Mouse (Mus musculus): ENCODE results near the gene Ak9. TPM values are rescaled to one million over a fixed set of nuclear protein-coding genes. Genes with fewer than 3 reads are reported as not detected.

Ak9 gene
- polyA plus RNA-seq, 1 experiment from 2014 or later: not detected

- Histone ChIP-seq H3K9me3 (ENCODE audit: low read length) (no peaks in the 10 kb centered on the region), H3K27ac (ENCODE audit: low read depth) (peak within 1 kb of the TSS; percentile 90), H3K36me3 (replicated peaks; ENCODE audit: insufficient read depth, low read length) (no peaks in the 10 kb centered on the region), H3K27me3 (ENCODE audit: insufficient read depth, low read length) (no peaks in the 10 kb centered on the region), H3K9ac (replicated peaks) (peak within 1 kb of the TSS; percentile 93), H3K4me3 (ENCODE audit: low read depth, low read length) (peak within 1 kb of the TSS; percentile 97), H3K4me1 (ENCODE audit: insufficient read depth) (peaks cover 9% of the 10 kb centered on the region), H3K4me2 (ENCODE audit: low read depth, low read length) (peak within 1 kb of the TSS; percentile 99)
- TF ChIP-seq CTCF (IDR thresholded peaks at IDR 0.05; ENCODE audit: low read depth) (peak; percentile 2; the same call in 1 of the 2 replicates), EP300 (IDR thresholded peaks at IDR 0.05; ENCODE audit: low read depth) (no peak)
- under 1% methylated on average over 38 of the region's 38 CpGs for WGBS (ENCODE audit: insufficient replicate concordance)
- ATAC-seq (peak; percentile 94), DNase-seq (peak; percentile 93)
Measured at GRCm38 (mm10) chr10:41302689-41303431, 920 bp upstream of the Ak9 start, which contains the start of gene Fig4. Fig4 (minus strand) TSS chr10:41303260.

DNA sequence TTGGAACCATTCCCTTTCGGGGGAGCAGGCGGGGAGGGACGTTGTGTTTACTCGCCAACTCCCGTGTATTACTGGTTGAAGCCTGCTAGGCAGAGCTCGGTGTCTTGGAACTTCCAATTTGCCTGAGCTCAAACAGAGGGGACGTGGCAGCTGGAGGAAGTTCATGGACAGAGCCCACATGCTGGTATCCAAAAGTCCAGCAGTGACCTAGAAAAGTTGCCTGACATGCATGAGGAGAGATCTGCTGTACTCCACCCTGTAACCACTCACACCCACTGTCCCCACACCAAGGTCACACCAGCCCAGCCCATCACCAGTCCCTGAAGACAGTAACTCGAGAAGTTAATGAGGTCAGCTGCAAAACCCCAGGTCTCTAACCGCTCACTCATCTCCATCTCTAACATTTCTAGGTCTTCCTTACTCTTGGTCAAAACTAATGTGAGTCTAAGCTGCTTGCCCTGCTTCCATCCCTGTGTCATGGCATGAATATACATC lies 1.2 kb downstream of the Ak9 start:
- DNase-seq (no peak), ATAC-seq (no peak)
- H3K4me3 ChIP-seq (ENCODE audit: low read depth, low read length): no peak overlapping the region
- H3K9ac ChIP-seq (replicated peaks): no peak overlapping the region
- no peak for TF ChIP-seq EP300 (IDR thresholded peaks at IDR 0.05; ENCODE audit: low read depth)
- no peak for TF ChIP-seq CTCF (IDR thresholded peaks at IDR 0.05; ENCODE audit: low read depth)
- no peak overlapping the region for H3K27ac ChIP-seq (ENCODE audit: low read depth)
- H3K4me2 ChIP-seq (ENCODE audit: low read depth, low read length): no peak overlapping the region
- 63% methylated on average over 9 of the region's 9 CpGs for WGBS (ENCODE audit: insufficient replicate concordance)
- H3K27me3 ChIP-seq (ENCODE audit: insufficient read depth, low read length): no peaks in the 10 kb centered on the region
- peaks cover 9% of the 10 kb centered on the region for H3K4me1 ChIP-seq (ENCODE audit: insufficient read depth)
- no peaks in the 10 kb centered on the region for H3K36me3 ChIP-seq (replicated peaks; ENCODE audit: insufficient read depth, low read length)
- no peaks in the 10 kb centered on the region for H3K9me3 ChIP-seq (ENCODE audit: low read length)

- WGBS (ENCODE audit: insufficient replicate concordance): 77% methylated on average over 4 of the region's 4 CpGs
- Histone ChIP-seq H3K4me3 (ENCODE audit: low read depth, low read length) (no peak overlapping the region), H3K36me3 (replicated peaks; ENCODE audit: insufficient read depth, low read length) (no peaks in the 10 kb centered on the region), H3K9ac (replicated peaks) (no peak overlapping the region), H3K27ac (ENCODE audit: low read depth) (no peak overlapping the region), H3K27me3 (ENCODE audit: insufficient read depth, low read length) (no peaks in the 10 kb centered on the region), H3K4me2 (ENCODE audit: low read depth, low read length) (no peak overlapping the region), H3K4me1 (ENCODE audit: insufficient read depth) (no peaks in the 10 kb centered on the region), H3K9me3 (ENCODE audit: low read length) (no peaks in the 10 kb centered on the region)
- ATAC-seq (no peak), DNase-seq (no peak)
- TF ChIP-seq EP300 (IDR thresholded peaks at IDR 0.05; ENCODE audit: low read depth) (no peak), CTCF (IDR thresholded peaks at IDR 0.05; ENCODE audit: low read depth) (no peak)
Measured at GRCm38 (mm10) chr10:41308205-41308604, 4.4 kb downstream of the Ak9 start.

- ATAC-seq (no peak), DNase-seq (no peak)
- H3K4me2 ChIP-seq (ENCODE audit: low read depth, low read length): no peak overlapping the region
- H3K4me3 ChIP-seq (ENCODE audit: low read depth, low read length): no peak overlapping the region
- H3K27me3 ChIP-seq (ENCODE audit: insufficient read depth, low read length): no peaks in the 10 kb centered on the region
- no peaks in the 10 kb centered on the region for H3K36me3 ChIP-seq (replicated peaks; ENCODE audit: insufficient read depth, low read length)
- TF ChIP-seq EP300 (IDR thresholded peaks at IDR 0.05; ENCODE audit: low read depth) (no peak), CTCF (IDR thresholded peaks at IDR 0.05; ENCODE audit: low read depth) (no peak)
- no peak overlapping the region for H3K9ac ChIP-seq (replicated peaks)
- 84% methylated on average over 3 of the region's 3 CpGs for WGBS (ENCODE audit: insufficient replicate concordance)
- no peak overlapping the region for H3K27ac ChIP-seq (ENCODE audit: low read depth)
- H3K4me1 ChIP-seq (ENCODE audit: insufficient read depth): no peaks in the 10 kb centered on the region
- no peaks in the 10 kb centered on the region for H3K9me3 ChIP-seq (ENCODE audit: low read length)
Measured at GRCm38 (mm10) chr10:41315866-41316265, 12.1 kb downstream of the Ak9 start.

DNA sequence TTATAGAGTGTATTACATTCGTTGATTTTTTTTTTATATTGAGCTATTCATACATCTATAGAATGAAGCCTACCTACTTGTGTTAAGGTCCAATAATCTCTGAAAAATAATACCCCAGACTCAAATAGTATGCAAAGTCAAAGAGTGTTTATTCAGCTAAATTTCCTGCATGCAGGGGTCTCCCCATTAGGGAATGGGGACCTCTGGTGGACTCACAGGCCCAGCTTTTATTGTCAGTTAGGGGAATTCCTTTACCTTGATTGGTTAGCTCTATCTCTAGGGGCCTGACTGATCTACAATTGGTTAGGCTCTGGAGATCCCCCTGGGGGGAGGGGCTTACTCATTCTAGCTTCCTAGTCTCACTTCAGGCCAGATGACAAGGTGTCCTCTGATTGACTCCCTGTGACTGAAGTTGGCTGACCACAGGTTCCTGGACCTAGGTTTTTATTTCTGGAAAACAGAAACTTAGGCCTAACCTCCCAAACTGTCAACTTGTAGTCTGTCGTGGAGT lies 28.8 kb downstream of the Ak9 start:
- Histone ChIP-seq H3K27ac (ENCODE audit: low read depth) (no peak overlapping the region), H3K27me3 (ENCODE audit: insufficient read depth, low read length) (no peaks in the 10 kb centered on the region), H3K4me1 (ENCODE audit: insufficient read depth) (no peaks in the 10 kb centered on the region), H3K4me3 (ENCODE audit: low read depth, low read length) (no peak overlapping the region), H3K9me3 (ENCODE audit: low read length) (no peaks in the 10 kb centered on the region), H3K4me2 (ENCODE audit: low read depth, low read length) (no peak overlapping the region), H3K9ac (replicated peaks) (no peak overlapping the region), H3K36me3 (replicated peaks; ENCODE audit: insufficient read depth, low read length) (no peaks in the 10 kb centered on the region)
- no peak for DNase-seq
- ATAC-seq: no peak
- no peak for TF ChIP-seq CTCF (IDR thresholded peaks at IDR 0.05; ENCODE audit: low read depth)
- no peak for TF ChIP-seq EP300 (IDR thresholded peaks at IDR 0.05; ENCODE audit: low read depth)
- WGBS (ENCODE audit: insufficient replicate concordance): 76% methylated on average over 2 of the region's 2 CpGs

DNA sequence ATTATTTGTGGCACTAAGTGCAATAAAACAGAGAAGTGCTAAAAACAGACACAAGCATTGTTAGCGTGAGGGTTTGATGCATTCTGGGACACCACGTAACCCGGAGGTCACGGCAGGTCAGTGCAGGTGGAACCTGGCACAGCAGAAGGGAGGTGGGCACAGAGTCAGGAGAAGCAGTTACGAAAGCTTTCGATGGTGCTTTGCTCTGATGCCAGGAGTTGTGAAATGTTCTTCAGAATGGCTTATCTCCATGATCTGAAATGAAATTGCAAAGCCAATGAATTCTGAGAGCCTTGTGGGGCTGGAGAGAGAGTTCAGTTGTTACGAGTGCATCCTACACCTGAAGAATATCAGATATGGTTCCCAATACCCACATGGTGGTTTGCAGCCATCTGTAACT lies 37.6 kb downstream of the Ak9 start:
- DNase-seq: no peak
- no peak overlapping the region for H3K4me3 ChIP-seq (ENCODE audit: low read depth, low read length)
- WGBS (ENCODE audit: insufficient replicate concordance): 73% methylated on average over 7 of the region's 7 CpGs

More for the DNA sequence above, 37.6 kb downstream of the Ak9 start:
- no peak for ATAC-seq
- H3K27ac ChIP-seq (ENCODE audit: low read depth): no peak overlapping the region
- H3K4me1 ChIP-seq (ENCODE audit: insufficient read depth): no peaks in the 10 kb centered on the region
- TF ChIP-seq CTCF (IDR thresholded peaks at IDR 0.05; ENCODE audit: low read depth) (no peak), EP300 (IDR thresholded peaks at IDR 0.05; ENCODE audit: low read depth) (no peak)
- H3K27me3 ChIP-seq (ENCODE audit: insufficient read depth, low read length): no peaks in the 10 kb centered on the region
- no peaks in the 10 kb centered on the region for H3K9me3 ChIP-seq (ENCODE audit: low read length)
- no peak overlapping the region for H3K4me2 ChIP-seq (ENCODE audit: low read depth, low read length)
- H3K36me3 ChIP-seq (replicated peaks; ENCODE audit: insufficient read depth, low read length): no peaks in the 10 kb centered on the region
- H3K9ac ChIP-seq (replicated peaks): no peak overlapping the region
